Mouse (Mus musculus): ENCODE results near the gene Cfap46.

GRCm38 (mm10) chr7:139595862-139596261, 87.8 kb downstream of the Cfap46 start:
- TF ChIP-seq CTCF (IDR thresholded peaks at IDR 0.05; ENCODE audit: insufficient read depth, low read depth, low read length): no peak
- TF ChIP-seq POLR2A (IDR thresholded peaks at IDR 0.05; ENCODE audit: insufficient read depth, low read depth, low read length): no peak

Measured in olfactory bulb, adult 2 months (tissue).